Mouse (Mus musculus) ES-E14 (cell line): ENCODE data around the gene Traf4. TPM values are rescaled to one million over a fixed set of nuclear protein-coding genes. Genes with fewer than 3 reads are reported as not detected.
"Not testable (repeated sequence)": the region's sequence is repeated elsewhere in the genome, so short reads cannot be mapped to it uniquely, and the experiment has no call there.

ENCODE experiments used
- DNase-seq: peaks from one replicate; pipeline ENCODE4 v3.0.0-alpha.2; 2013; ENCODE audit warnings: low read depth, low spot score
- H3K27ac ChIP-seq: 2 replicates; pipeline ENCODE4 v1.5.1; 2012; ENCODE audit warnings: low read depth, mild to moderate bottlenecking, low read length, moderate library complexity, mixed read lengths; ENCODE audit not compliant: poor library complexity, insufficient read depth, severe bottlenecking
- H3K36me3 ChIP-seq: 2 replicates; pipeline ENCODE4 v1.6.1; 2012; ENCODE audit warnings: mild to moderate bottlenecking, low read length, moderate library complexity, mixed read lengths; ENCODE audit not compliant: control insufficient read depth, poor library complexity, insufficient read depth, severe bottlenecking
- H3K4me1 ChIP-seq, 2 experiments: fragments of 150-350 bp in 1 of 2; sonication (generic) in 1 of 2; 2 replicates each; pipeline ENCODE4 v1.6.1; 2012; ENCODE audit warnings: low read length in 2 of 2, mild to moderate bottlenecking in 1 of 2, mixed read lengths in 1 of 2; ENCODE audit not compliant: control insufficient read depth in 2 of 2, insufficient read depth in 2 of 2, poor library complexity in 1 of 2
- H3K4me3 ChIP-seq, 2 experiments: fragments of 150-350 bp in 1 of 2; sonication (generic) in 1 of 2; 2 replicates each; pipeline ENCODE4 v1.5.1; 2012; ENCODE audit warnings: low read length in 2 of 2, low read depth in 1 of 2, mild to moderate bottlenecking in 1 of 2, mixed read lengths in 1 of 2; ENCODE audit not compliant: insufficient read depth in 1 of 2, poor library complexity in 1 of 2, severe bottlenecking in 1 of 2
- H3K9ac ChIP-seq: 2 replicates; pipeline ENCODE4 v1.6.1; 2012; ENCODE audit warnings: low read depth, mild to moderate bottlenecking, low read length, mixed read lengths; ENCODE audit not compliant: poor library complexity, insufficient read depth, severe bottlenecking
- H3K9me3 ChIP-seq: fragments of 150-350 bp; sonication (generic); 2 replicates; pipeline ENCODE4 v1.6.1; 2012; ENCODE audit warnings: low read depth, mild to moderate bottlenecking, low read length; ENCODE audit not compliant: control insufficient read depth, insufficient read depth
- CHD2 ChIP-seq: IDR thresholded peaks from 2 replicates; pipeline ENCODE4 v1.6.1; 2014; ENCODE audit warnings: mild to moderate bottlenecking, low read depth, low read length, inconsistent platforms
- HCFC1 ChIP-seq: IDR thresholded peaks from 2 replicates; pipeline ENCODE4 v1.6.1; 2012; ENCODE audit warnings: low read length, inconsistent platforms, borderline replicate concordance; ENCODE audit not compliant: insufficient read depth
- MAFK ChIP-seq: IDR thresholded peaks from 2 replicates; pipeline ENCODE4 v1.6.1; 2014; ENCODE audit warnings: mild to moderate bottlenecking, low read depth, low read length, inconsistent platforms; ENCODE audit not compliant: insufficient read depth
- ZC3H11A ChIP-seq: IDR thresholded peaks from 2 replicates; pipeline ENCODE4 v1.6.1; 2012; ENCODE audit warnings: low read depth, mild to moderate bottlenecking, inconsistent platforms, low read length, borderline replicate concordance
- ZNF384 ChIP-seq: IDR thresholded peaks from 2 replicates; pipeline ENCODE4 v1.6.1; 2012; ENCODE audit warnings: low read depth, low read length, inconsistent platforms
- in situ Hi-C, 2 experiments: fragments of 600-800 bp; cut with MboI; formaldehyde crosslinking; loops; one replicate each; pipeline ENCODE4 v1.15.1; 2025; ENCODE audit warnings: low sequenced_read_pairs in 2 of 2, inconsistent platforms in 1 of 2; ENCODE audit not compliant: unreplicated experiment in 2 of 2
- total RNA-seq: library from RNA; depleted of rRNA; stranded (reverse); fragments of 300-350 nt; gene quantifications from 2 replicates; pipeline ENCODE4 v1.2.3, GENCODE M21; 2012

Gene Traf4
- total RNA-seq, 1 experiment, result 78.2 TPM

DNA sequence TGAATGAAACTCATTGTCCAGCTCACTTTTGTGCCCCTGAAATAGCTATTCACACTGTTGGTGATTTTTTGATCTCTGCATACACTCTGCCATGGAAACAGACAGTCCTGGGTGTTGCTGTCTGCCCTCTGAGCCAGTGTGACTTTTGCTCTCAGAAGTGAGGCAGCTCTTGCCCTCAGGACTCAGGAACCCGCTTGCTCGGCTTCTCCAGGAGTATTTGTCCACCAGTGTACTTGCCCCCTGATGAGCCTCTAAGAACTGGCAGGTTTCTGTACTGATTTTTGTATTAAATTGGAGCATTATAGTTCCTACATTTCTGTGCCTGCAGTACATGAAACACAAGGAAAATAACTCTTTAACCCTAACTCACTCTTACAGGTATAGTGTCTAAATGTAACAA is 21.9 kb downstream of the Traf4 start:
- H3K4me1 ChIP-seq, result peaks cover 7 to 11% of the 10 kb centered on the region in 2 experiments; a peak in 3 of 4 replicates
- no peak overlapping the region for H3K9ac ChIP-seq
- H3K4me3 ChIP-seq, result no peak overlapping the region
- no peak for DNase-seq
- peaks cover 14% of the 10 kb centered on the region; the same call in 1 of the 2 replicates for H3K36me3 ChIP-seq
- in situ Hi-C loops, result no loop called here
- H3K27ac ChIP-seq, result no peak overlapping the region
- TF ChIP-seq ZC3H11A, result no peak
- no peak for TF ChIP-seq HCFC1
- no peak for TF ChIP-seq MAFK
- no peak for TF ChIP-seq ZNF384
- TF ChIP-seq CHD2, result no peak
- no peaks in the 10 kb centered on the region for H3K9me3 ChIP-seq

DNA sequence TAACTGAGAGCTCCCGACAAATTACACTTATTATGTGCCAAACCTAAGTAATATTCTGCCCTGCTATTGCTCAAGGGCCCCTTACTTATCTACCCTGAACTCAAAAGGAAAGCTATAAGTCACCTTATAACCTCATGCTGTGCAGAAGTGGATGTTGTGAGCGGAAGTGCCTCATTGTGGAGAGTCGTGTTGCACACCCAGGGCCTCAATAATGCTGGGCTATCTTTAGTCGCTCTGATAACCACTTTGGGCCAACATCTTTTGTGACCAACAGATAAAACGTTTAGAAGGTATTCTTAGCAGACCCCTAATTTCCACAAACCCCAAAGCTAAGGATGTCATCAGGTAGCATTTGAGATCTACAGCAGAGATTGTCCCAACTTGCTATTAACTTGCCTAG is 24.7 kb downstream of the Traf4 start:
- DNase-seq, result no peak
- Histone ChIP-seq H3K9ac (no peak overlapping the region), H3K9me3 (no peaks in the 10 kb centered on the region), H3K4me1 (peaks cover 10 to 14% of the 10 kb centered on the region in 2 experiments), H3K4me3 (no peak overlapping the region), H3K36me3 (peaks cover 14% of the 10 kb centered on the region; the same call in 1 of the 2 replicates), H3K27ac (no peak overlapping the region)
- TF ChIP-seq MAFK (no peak), ZNF384 (no peak)
- in situ Hi-C loops, result no loop called here

DNA sequence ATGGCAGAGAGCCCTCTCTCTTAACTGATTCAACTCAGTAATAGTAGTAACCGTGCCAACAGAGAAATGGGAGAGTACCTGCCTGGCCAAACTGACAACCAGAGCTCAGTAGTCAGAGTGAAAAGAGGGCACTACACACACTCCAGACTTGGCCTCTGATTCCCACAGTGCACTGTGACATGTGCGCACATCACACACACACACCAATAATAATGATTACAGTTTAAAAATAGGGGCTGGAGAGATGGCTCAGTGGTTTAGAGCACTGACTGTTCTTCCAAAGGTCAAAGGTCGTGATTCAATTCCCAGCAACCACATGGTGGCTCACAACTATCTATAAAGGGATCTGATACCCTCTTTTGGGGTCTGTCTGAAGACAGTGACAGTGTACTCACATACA is 27.4 kb downstream of the Traf4 start:
- Histone ChIP-seq H3K9ac (no peak overlapping the region), H3K9me3 (no peaks in the 10 kb centered on the region), H3K27ac (no peak overlapping the region), H3K36me3 (peaks cover 6% of the 10 kb centered on the region; the same call in 1 of the 2 replicates), H3K4me3 (no peak overlapping the region), H3K4me1 (peaks cover 10% of the 10 kb centered on the region in 2 experiments)
- in situ Hi-C loops, result no loop called here
- DNase-seq, result no peak
- no peak for TF ChIP-seq MAFK

DNA sequence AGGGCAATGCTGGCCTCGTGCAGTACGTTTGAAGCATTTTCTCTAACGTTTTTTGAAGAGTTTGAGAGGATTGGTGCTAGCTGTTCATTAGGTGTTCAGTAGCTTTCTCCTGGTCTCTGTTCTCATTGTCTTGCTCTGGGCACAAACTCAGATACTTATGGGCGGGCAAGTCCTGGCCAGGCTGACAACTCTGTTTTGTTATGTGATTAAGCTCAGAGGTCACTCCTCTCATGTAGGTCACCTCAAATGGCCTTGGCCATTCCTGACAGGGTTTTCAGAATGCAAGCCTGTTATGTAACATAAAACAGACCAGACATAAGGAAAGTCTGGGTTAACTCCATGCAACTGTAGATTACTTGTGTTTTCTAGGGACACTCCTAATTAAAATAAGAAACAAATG is 27.8 kb downstream of the Traf4 start:
- H3K4me1 ChIP-seq, result peaks cover 8 to 10% of the 10 kb centered on the region in 2 experiments
- H3K4me3 ChIP-seq, result no peak overlapping the region
- H3K9ac ChIP-seq, result no peak overlapping the region
- in situ Hi-C loops, result no loop called here
- peaks cover 4% of the 10 kb centered on the region; the same call in 1 of the 2 replicates for H3K36me3 ChIP-seq
- DNase-seq, result no peak
- no peak overlapping the region for H3K27ac ChIP-seq
- TF ChIP-seq HCFC1 (no peak), ZNF384 (no peak), MAFK (no peak), CHD2 (no peak), ZC3H11A (no peak)
- no peaks in the 10 kb centered on the region for H3K9me3 ChIP-seq

DNA sequence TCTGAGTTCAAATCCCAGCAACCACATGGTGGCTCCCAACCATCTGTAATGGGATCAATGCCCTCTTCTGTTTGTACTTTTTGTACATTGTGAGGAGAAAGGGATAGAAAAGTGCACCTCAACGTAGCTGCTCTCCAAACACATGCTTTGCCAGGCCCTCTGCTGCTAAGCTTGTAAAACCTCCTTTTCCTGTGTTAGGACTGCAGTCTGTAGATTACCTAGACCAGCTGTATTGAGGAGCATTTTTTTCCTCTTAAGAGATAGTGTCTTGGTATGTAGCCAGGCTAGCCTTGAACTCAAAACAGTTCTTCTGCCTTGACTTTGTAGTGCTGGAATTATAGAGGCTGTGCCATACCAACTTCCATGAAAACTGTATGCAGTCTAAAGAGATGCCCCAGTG is 29.3 kb downstream of the Traf4 start:
- H3K9me3 ChIP-seq, result no peaks in the 10 kb centered on the region
- H3K9ac ChIP-seq, result no peak overlapping the region
- no peak overlapping the region for H3K4me3 ChIP-seq
- no peak for DNase-seq
- TF ChIP-seq CHD2 (no peak), ZNF384 (no peak), MAFK (no peak), HCFC1 (no peak), ZC3H11A (no peak)
- H3K36me3 ChIP-seq, result no peaks in the 10 kb centered on the region; the same call in 1 of the 2 replicates
- in situ Hi-C loops, result no loop called here
- no peak overlapping the region for H3K27ac ChIP-seq
- peaks cover 8 to 10% of the 10 kb centered on the region in 2 experiments for H3K4me1 ChIP-seq

DNA sequence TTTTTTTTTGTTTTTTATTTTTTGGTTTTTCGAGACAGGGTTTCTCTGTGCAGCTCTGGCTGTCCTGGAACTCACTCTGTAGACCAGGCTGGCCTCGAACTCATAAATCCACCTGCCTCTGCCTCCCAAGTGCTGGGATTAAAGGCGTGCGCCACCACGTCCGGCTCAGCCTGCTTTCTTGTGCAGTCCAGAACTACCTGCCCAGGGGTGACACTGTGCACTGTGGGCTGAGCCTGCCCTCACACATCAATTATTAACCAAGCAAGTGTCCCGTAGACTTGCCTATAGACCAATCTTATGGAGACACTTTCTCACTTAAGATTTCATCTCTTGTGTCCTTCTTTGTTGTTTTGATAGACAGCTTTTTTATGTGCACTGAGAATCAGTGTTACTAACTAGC is 30.1 kb downstream of the Traf4 start:
- H3K36me3 ChIP-seq, H3K9ac ChIP-seq, H3K27ac ChIP-seq, H3K9me3 ChIP-seq, H3K4me3 ChIP-seq, DNase-seq, in situ Hi-C loops, H3K4me1 ChIP-seq: not testable (repeated sequence)
